In genomic region chr2:66144770-66145169, GRCm38 (mm10) we compare ENCODE assay signal across 15 mouse cellular contexts. TPM values are rescaled to one million over a fixed set of nuclear protein-coding genes. Genes with fewer than 3 reads are reported as not detected.
DNase-seq lines count a peak whose midpoint lies in the region; ATAC-seq and TF ChIP-seq lines count a peak whose summit lies in the region.
"Had no signal": no experiment of that assay in that cellular context is flagged by ENCODE, and none has a peak within 500 bp of the region (broad histone marks: within the 10 kb centered on the region; RNA-seq: fewer than 3 reads in every experiment).

No protein-coding gene starts in this region.

- no peak overlapping the region for H3K9ac ChIP-seq in lung, embryonic 14.5 days
- no peak overlapping the region for H3K9ac ChIP-seq in stomach, postnatal 0 days (ENCODE audit: low read length)
- no peak overlapping the region for H3K9ac ChIP-seq in hindbrain, embryonic 11.5 days (ENCODE audit: low read depth, low read length)
- H3K9ac ChIP-seq: embryonic facial prominence, embryonic 13.5 days; liver, postnatal 0 days; midbrain, embryonic 13.5 days; neural tube, embryonic 12.5 days had no signal

- peak; percentile 28 for DNase-seq in lung, embryonic 14.5 days
- no peak for DNase-seq in lung, adult 2 months
- DNase-seq in forelimb bud, embryonic 11.5 days (ENCODE audit: low read depth, low spot score), result peak; percentile 44
- DNase-seq in kidney, postnatal 14 days, result peak; percentile 48
- peak; percentile 16 for DNase-seq in stomach, postnatal 0 days (ENCODE audit: low spot score)
- no peak for DNase-seq in hindbrain, embryonic 11.5 days (ENCODE audit: low spot score)
- DNase-seq in neural tube, embryonic 10.5 days (ENCODE audit: extremely low spot score, low spot score), result no peak
- DNase-seq: cerebellum, adult 11 months; heart, postnatal 36 days; liver, postnatal 0 days had no signal

- TF ChIP-seq EP300 in stomach, postnatal 0 days (optimal IDR thresholded peaks at IDR 0.05), result no peak

- H3K27ac ChIP-seq in lung, embryonic 14.5 days (ENCODE audit: low read depth), result 0 out of 2 replicates have a peak overlapping the region, but pooled peaks have one; percentile 2
- H3K27ac ChIP-seq in stomach, postnatal 0 days (replicated peaks), result no peak overlapping the region
- H3K27ac ChIP-seq in hindbrain, embryonic 11.5 days (ENCODE audit: low read depth, low read length), result no peak overlapping the region
- H3K27ac ChIP-seq: embryonic facial prominence, embryonic 13.5 days; heart, embryonic 10.5 days; midbrain, embryonic 13.5 days; neural tube, embryonic 12.5 days had no signal

- H3K4me1 ChIP-seq in lung, embryonic 14.5 days (ENCODE audit: insufficient read depth), result no peaks in the 10 kb centered on the region
- H3K4me1 ChIP-seq in lung, adult 2 months (ENCODE audit: control insufficient read depth, insufficient read depth, low read length), result no peaks in the 10 kb centered on the region
- H3K4me1 ChIP-seq in stomach, postnatal 0 days (replicated peaks; ENCODE audit: control insufficient read depth, insufficient read depth), result no peaks in the 10 kb centered on the region
- H3K4me1 ChIP-seq in hindbrain, embryonic 11.5 days (replicated peaks; ENCODE audit: control insufficient read depth, insufficient read depth, low read length), result no peaks in the 10 kb centered on the region
- H3K4me1 ChIP-seq: heart, embryonic 10.5 days; midbrain, embryonic 13.5 days had no signal

- no peaks in the 10 kb centered on the region for H3K27me3 ChIP-seq in lung, embryonic 14.5 days (ENCODE audit: insufficient read depth, low read length)
- H3K27me3 ChIP-seq in stomach, postnatal 0 days (ENCODE audit: control insufficient read depth, insufficient read depth, low read length), result no peaks in the 10 kb centered on the region
- H3K27me3 ChIP-seq in hindbrain, embryonic 11.5 days (ENCODE audit: control insufficient read depth, insufficient read depth, low read length), result no peaks in the 10 kb centered on the region
- H3K27me3 ChIP-seq: CH12.LX; embryonic facial prominence, embryonic 13.5 days; midbrain, embryonic 13.5 days; neural tube, embryonic 12.5 days had no signal

- 5% methylated on average over 5 of the region's 5 CpGs for WGBS in lung, embryonic 14.5 days
- WGBS in lung, adult 2 months, result 7% methylated on average over 5 of the region's 5 CpGs
- WGBS in stomach, postnatal 0 days, result 6% methylated on average over 5 of the region's 5 CpGs
- 69% methylated on average over 5 of the region's 5 CpGs for WGBS in hindbrain, embryonic 11.5 days

- H3K9me3 ChIP-seq in lung, embryonic 14.5 days (ENCODE audit: low read depth, low read length), result no peaks in the 10 kb centered on the region
- H3K9me3 ChIP-seq in stomach, postnatal 0 days (ENCODE audit: control insufficient read depth, low read length), result no peaks in the 10 kb centered on the region
- H3K9me3 ChIP-seq in hindbrain, embryonic 11.5 days (ENCODE audit: control insufficient read depth, low read length), result no peaks in the 10 kb centered on the region
- H3K9me3 ChIP-seq: embryonic facial prominence, embryonic 13.5 days; heart, embryonic 10.5 days; midbrain, embryonic 13.5 days; neural tube, embryonic 12.5 days had no signal

- H3K4me2 ChIP-seq in lung, embryonic 14.5 days, result no peak overlapping the region
- H3K4me2 ChIP-seq in stomach, postnatal 0 days (replicated peaks; ENCODE audit: low read depth), result no peak overlapping the region
- H3K4me2 ChIP-seq in hindbrain, embryonic 11.5 days (replicated peaks; ENCODE audit: low read depth, low read length), result no peak overlapping the region
- H3K4me2 ChIP-seq: embryonic facial prominence, embryonic 13.5 days; midbrain, embryonic 13.5 days; neural tube, embryonic 12.5 days had no signal

- no peak for TF ChIP-seq CTCF in lung, embryonic 14.5 days (IDR thresholded peaks at IDR 0.05; ENCODE audit: low read depth)
- TF ChIP-seq CTCF in lung, adult 2 months (IDR thresholded peaks at IDR 0.05; ENCODE audit: insufficient read depth, low read length), result no peak
- TF ChIP-seq CTCF in stomach, postnatal 0 days (IDR thresholded peaks at IDR 0.05; ENCODE audit: low read depth), result no peak

- no peak overlapping the region for H3K4me3 ChIP-seq in lung, embryonic 14.5 days (ENCODE audit: low read depth, low read length)
- no peak overlapping the region for H3K4me3 ChIP-seq in lung, adult 2 months (replicated peaks; ENCODE audit: extremely low read depth, low read depth, low read length)
- H3K4me3 ChIP-seq in stomach, postnatal 0 days (ENCODE audit: low read depth, low read length), result no peak overlapping the region
- no peak overlapping the region for H3K4me3 ChIP-seq in hindbrain, embryonic 11.5 days (ENCODE audit: low read depth, low read length)
- H3K4me3 ChIP-seq: embryonic facial prominence, embryonic 13.5 days; heart, embryonic 10.5 days; midbrain, embryonic 13.5 days; neural tube, embryonic 12.5 days had no signal

- ATAC-seq in lung, embryonic 14.5 days (ENCODE audit: insufficient read depth), result peak; percentile 39; the same call in 1 of the 2 replicates
- peak; percentile 83 for ATAC-seq in stomach, postnatal 0 days (ENCODE audit: low FRiP score, low TSS enrichment)
- ATAC-seq in hindbrain, embryonic 11.5 days (ENCODE audit: low FRiP score), result no peak
- ATAC-seq: liver, postnatal 0 days; midbrain, embryonic 13.5 days had no signal

- TF ChIP-seq POLR2A in lung, adult 2 months (IDR thresholded peaks at IDR 0.05; ENCODE audit: borderline replicate concordance, extremely low read depth, low read depth, low read length), result no peak

- H3K36me3 ChIP-seq in lung, embryonic 14.5 days (ENCODE audit: insufficient read depth), result no peaks in the 10 kb centered on the region
- no peaks in the 10 kb centered on the region for H3K36me3 ChIP-seq in stomach, postnatal 0 days (ENCODE audit: control insufficient read depth, insufficient read depth, low read length)
- H3K36me3 ChIP-seq in hindbrain, embryonic 11.5 days (ENCODE audit: control insufficient read depth, insufficient read depth, low read length), result no peaks in the 10 kb centered on the region
- H3K36me3 ChIP-seq: embryonic facial prominence, embryonic 13.5 days; heart, embryonic 10.5 days; midbrain, embryonic 13.5 days; neural tube, embryonic 12.5 days had no signal

RNA-seq across cellular contexts. Expression of gene Galnt3, which starts 20.0 kb away (rescaled TPM):
- 11.2 and 12.4 TPM in 2 replicates for polyA plus RNA-seq in lung, embryonic 14.5 days (2014; fragmentation: Nextera tagmentation; extraction: Ambion mirVana)
- polyA plus RNA-seq in lung, adult 2 months (2012; rRNA removed), result 2.7 and 5.1 TPM in 2 replicates
- polyA plus RNA-seq in stomach, postnatal 0 days (2015; fragmentation: Nextera tagmentation; extraction: Ambion mirVana), result 11.3 and 12.4 TPM in 2 replicates
- polyA plus RNA-seq in hindbrain, embryonic 11.5 days (2014; fragmentation: Nextera tagmentation; extraction: Ambion mirVana), result 1.6 and 2.5 TPM in 2 replicates

Comparison
In these comparisons a context has a peak if more than half of its experiments do, and no peak if none do; other contexts are left out.
1. DNase-seq: peak in lung, embryonic 14.5 days (single experiment), forelimb bud, embryonic 11.5 days (single experiment), kidney, postnatal 14 days (single experiment) and stomach, postnatal 0 days (single experiment); none in lung, adult 2 months (single experiment), hindbrain, embryonic 11.5 days (single experiment) and neural tube, embryonic 10.5 days (single experiment).